Mouse (Mus musculus) liver, adult 2 months (tissue): ENCODE measurements at regions not wholly inside any gene's neighbourhood (a gene's known extent, or its start where the extent isn't known, plus 50 kb on each side); places are given as distances from the start of the nearest gene placed in this dataset.

Source experiments
- DNase-seq: peaks from one replicate; pipeline ENCODE4 v3.0.0-alpha.2; 2011; ENCODE audit warnings: low read depth, low spot score; ENCODE audit errors: extremely low read depth
- H3K27ac ChIP-seq: fragments of 200-500 bp; replicated peaks from 2 replicates; pipeline ENCODE4 v1.5.1; 2012; ENCODE audit warnings: low read depth, mild to moderate bottlenecking, control low read depth, inconsistent platforms, low read length; ENCODE audit not compliant: insufficient read depth
- H3K27me3 ChIP-seq: fragments of 200-500 bp; 2 replicates; pipeline ENCODE4 v1.6.1; 2012; ENCODE audit warnings: mild to moderate bottlenecking, moderate library complexity, low read length, inconsistent platforms; ENCODE audit not compliant: control insufficient read depth, insufficient read depth
- H3K36me3 ChIP-seq: fragments of 200-500 bp; 2 replicates; pipeline ENCODE4 v1.6.1; 2012; ENCODE audit warnings: low read length, inconsistent platforms; ENCODE audit not compliant: control insufficient read depth, insufficient read depth
- H3K4me1 ChIP-seq: fragments of 200-500 bp; 2 replicates; pipeline ENCODE4 v1.6.1; 2011; ENCODE audit warnings: low read length; ENCODE audit not compliant: control insufficient read depth, insufficient read depth
- H3K4me3 ChIP-seq: fragments of 200-500 bp; 2 replicates; pipeline ENCODE4 v1.5.1; 2011; ENCODE audit warnings: low read depth, mild to moderate bottlenecking, control low read depth, low read length, moderate library complexity; ENCODE audit not compliant: insufficient read depth
- H3K79me2 ChIP-seq: fragments of 200-500 bp; 2 replicates; pipeline ENCODE4 v1.6.1; 2012; ENCODE audit warnings: inconsistent platforms, mild to moderate bottlenecking, low read length, moderate library complexity; ENCODE audit not compliant: control insufficient read depth, insufficient read depth
- H3K9ac ChIP-seq: fragments of 200-500 bp; 2 replicates; pipeline ENCODE4 v1.6.1; 2012; ENCODE audit warnings: low read depth, mild to moderate bottlenecking, control low read depth, inconsistent platforms, low read length
- CTCF ChIP-seq: fragments of 200-500 bp; IDR thresholded peaks from 2 replicates; pipeline ENCODE4 v1.5.1; 2011; ENCODE audit warnings: low read depth, low read length, control low read depth
- POLR2A ChIP-seq: fragments of 200-500 bp; IDR thresholded peaks from 2 replicates; pipeline ENCODE4 v1.6.1; 2011; ENCODE audit warnings: low read length, control low read depth; ENCODE audit not compliant: insufficient read depth; ENCODE audit errors: extremely low read depth
- WGBS: fragments of 180-500 bp; shearing (Covaris S2); methylation state at CpG from one replicate; pipeline ENCODE4 v1.1.7; 2018; 5-methylcytosine and 5-hydroxymethylcytosine counted together

GRCm38 (mm10) chr10:111815160-111815559 lies 157.3 kb upstream of the Krr1 start:
- no peak overlapping the region for H3K9ac ChIP-seq
- TF ChIP-seq POLR2A (no peak), CTCF (no peak)
- no peak for DNase-seq
- WGBS, result 96% methylated on average over 2 of the region's 2 CpGs
- H3K4me3 ChIP-seq, result no peak overlapping the region
- no peaks in the 10 kb centered on the region for H3K36me3 ChIP-seq
- H3K4me1 ChIP-seq, result peaks cover 4% of the 10 kb centered on the region
- no peak overlapping the region for H3K27ac ChIP-seq
- no peaks in the 10 kb centered on the region for H3K79me2 ChIP-seq
- no peaks in the 10 kb centered on the region for H3K27me3 ChIP-seq

GRCm38 (mm10) chr10:111815821-111816599 lies 156.5 kb upstream of the Krr1 start:
- TF ChIP-seq CTCF (no peak), POLR2A (no peak)
- Histone ChIP-seq H3K36me3 (no peaks in the 10 kb centered on the region), H3K4me3 (no peak overlapping the region), H3K27me3 (no peaks in the 10 kb centered on the region), H3K79me2 (no peaks in the 10 kb centered on the region), H3K4me1 (peaks cover 6% of the 10 kb centered on the region), H3K27ac (no peak overlapping the region), H3K9ac (no peak overlapping the region)
- DNase-seq, result no peak
- WGBS, result 89% methylated on average over 7 of the region's 7 CpGs

- H3K27ac ChIP-seq, result no peak overlapping the region
- no peak overlapping the region for H3K4me3 ChIP-seq
- H3K9ac ChIP-seq, result no peak overlapping the region
- no peaks in the 10 kb centered on the region for H3K27me3 ChIP-seq
- WGBS, result 24% methylated on average over 8 of the region's 8 CpGs
- TF ChIP-seq POLR2A, result no peak
- TF ChIP-seq CTCF, result no peak
- H3K36me3 ChIP-seq, result no peaks in the 10 kb centered on the region
- no peaks in the 10 kb centered on the region for H3K79me2 ChIP-seq
- H3K4me1 ChIP-seq, result peaks cover 6% of the 10 kb centered on the region
- DNase-seq, result peak; percentile 97
These were observed 152.6 kb upstream of the Krr1 start for GRCm38 (mm10) chr10:111819755-111820451.

GRCm38 (mm10) chr10:111824820-111825219 lies 147.6 kb upstream of the Krr1 start:
- TF ChIP-seq POLR2A, result no peak
- no peak for TF ChIP-seq CTCF
- Histone ChIP-seq H3K27me3 (no peaks in the 10 kb centered on the region), H3K4me1 (peaks cover 12% of the 10 kb centered on the region), H3K9ac (no peak overlapping the region), H3K27ac (no peak overlapping the region), H3K36me3 (no peaks in the 10 kb centered on the region), H3K4me3 (no peak overlapping the region), H3K79me2 (no peaks in the 10 kb centered on the region)
- WGBS, result 85% methylated on average over 4 of the region's 4 CpGs
- no peak for DNase-seq

- 98% methylated on average over 4 of the region's 4 CpGs for WGBS
- H3K9ac ChIP-seq, result no peak overlapping the region
These were observed 146.3 kb upstream of the Krr1 start for GRCm38 (mm10) chr10:111826033-111826754.

More at GRCm38 (mm10) chr10:111826033-111826754, 146.3 kb upstream of the Krr1 start:
- peaks cover 10% of the 10 kb centered on the region for H3K4me1 ChIP-seq
- no peaks in the 10 kb centered on the region for H3K27me3 ChIP-seq
- no peaks in the 10 kb centered on the region for H3K36me3 ChIP-seq
- TF ChIP-seq POLR2A, result no peak
- TF ChIP-seq CTCF, result no peak
- H3K4me3 ChIP-seq, result no peak overlapping the region
- no peaks in the 10 kb centered on the region for H3K79me2 ChIP-seq
- H3K27ac ChIP-seq, result no peak overlapping the region
- no peak for DNase-seq
